Mouse (Mus musculus) MEL (cell line): ENCODE measurements at regions not wholly inside any gene's neighbourhood (a gene's known extent, or its start where the extent isn't known, plus 50 kb on each side); places are given as distances from the start of the nearest gene placed in this dataset.

Experiments
- GATA1 ChIP-seq: IDR thresholded peaks from 2 replicates; pipeline ENCODE4 v1.6.1; 2011; ENCODE audit warnings: low read depth, low read length, improper control_type of control experiment
- HCFC1 ChIP-seq: IDR thresholded peaks from 2 replicates; pipeline ENCODE4 v1.6.1; 2012; ENCODE audit warnings: low read depth, mild to moderate bottlenecking, inconsistent platforms, low read length, improper control_type of control experiment, moderate library complexity
- MYC ChIP-seq: IDR thresholded peaks from 2 replicates; pipeline ENCODE4 v1.6.1; 2011; ENCODE audit warnings: low read depth, mild to moderate bottlenecking, low read length, improper control_type of control experiment, moderate library complexity
- POLR2AphosphoS2 ChIP-seq: IDR thresholded peaks from 2 replicates; pipeline ENCODE4 v1.6.1; 2011; ENCODE audit warnings: low read length, improper control_type of control experiment

DNA sequence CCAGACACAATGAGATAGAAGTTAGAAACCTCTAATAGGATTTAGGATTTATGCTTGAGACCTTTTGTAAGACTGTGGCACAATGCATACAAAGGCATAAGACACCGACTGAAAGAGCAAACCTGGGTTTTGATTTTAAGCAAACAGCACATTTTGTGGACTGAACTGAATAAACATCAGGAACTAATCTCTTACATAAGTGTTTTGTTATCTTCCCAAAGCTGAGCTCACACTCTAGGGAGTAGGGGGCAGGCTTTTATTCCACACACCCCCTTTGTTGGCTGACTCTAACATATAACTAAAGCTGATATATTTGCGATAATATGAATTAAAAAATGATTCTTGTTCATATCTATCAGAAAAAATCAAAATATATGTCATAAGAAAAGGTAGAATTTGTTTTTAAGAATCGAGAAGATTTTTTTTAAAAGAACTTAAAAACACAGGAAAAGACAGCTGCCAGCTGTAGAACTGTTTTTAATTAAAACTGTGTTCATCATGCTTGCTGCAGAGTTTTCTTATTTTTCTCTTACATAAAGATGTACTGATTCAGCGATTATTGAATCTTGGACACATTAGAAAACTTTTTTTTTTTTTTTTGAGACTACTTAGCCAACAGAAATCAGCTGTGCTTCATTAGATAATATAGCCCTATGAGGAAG lies 56.2 kb upstream of the Dcn start:
- TF ChIP-seq POLR2AphosphoS2 (no peak), MYC (no peak), HCFC1 (no peak), GATA1 (no peak)
